Mouse (Mus musculus) liver, embryonic 14.5 days (tissue): ENCODE data around the gene Qrich2. TPM values are rescaled to one million over a fixed set of nuclear protein-coding genes. Genes with fewer than 3 reads are reported as not detected.

Experiments
- ATAC-seq: fragments of 200-750 bp; cut with Nextera tagmentation; 2 replicates; pipeline ENCODE4 v1.8.0; 2017; ENCODE audit warnings: moderate number of reproducible peaks, mild to moderate bottlenecking, moderate library complexity; ENCODE audit not compliant: insufficient read depth
- DNase-seq, 3 experiments: peaks; one replicate each; pipeline ENCODE4 v3.0.0-alpha.2; 2012 to 2013; ENCODE audit warnings: low read depth in 3 of 3, low spot score in 3 of 3
- H3K27ac ChIP-seq: fragments of 300-500 bp; sonication (generic); 2 replicates; pipeline ENCODE4 v1.5.1; 2014; ENCODE audit warnings: moderate library complexity, mild to moderate bottlenecking, control low read depth, inconsistent platforms
- H3K27me3 ChIP-seq: fragments of 300-500 bp; sonication (generic); 2 replicates; pipeline ENCODE4 v1.6.1; 2014; ENCODE audit warnings: mild to moderate bottlenecking, low read length, moderate library complexity; ENCODE audit not compliant: control insufficient read depth, insufficient read depth
- H3K36me3 ChIP-seq: fragments of 300-500 bp; sonication (generic); replicated peaks from 2 replicates; pipeline ENCODE4 v1.6.1; 2014; ENCODE audit warnings: low read depth; ENCODE audit not compliant: control insufficient read depth, insufficient read depth
- H3K4me1 ChIP-seq, 2 experiments: fragments of 200-500 bp in 1 of 2; fragments of 300-500 bp in 1 of 2; sonication (generic) in 1 of 2; replicated peaks; 2 replicates each; pipeline ENCODE4 v1.6.1; 2012 to 2014; ENCODE audit warnings: antibody characterized with exemption in 1 of 2, inconsistent platforms in 1 of 2, low read length in 1 of 2; ENCODE audit not compliant: control insufficient read depth in 2 of 2, insufficient read depth in 2 of 2
- H3K4me2 ChIP-seq: fragments of 300-500 bp; sonication (generic); 2 replicates; pipeline ENCODE4 v1.6.1; 2014; ENCODE audit warnings: low read depth, mild to moderate bottlenecking, control low read depth, moderate library complexity
- H3K4me3 ChIP-seq, 2 experiments: fragments of 200-500 bp in 1 of 2; fragments of 300-500 bp in 1 of 2; sonication (generic) in 1 of 2; 2 replicates each; pipeline ENCODE4 v1.5.1; 2012 to 2014; ENCODE audit warnings: low read depth in 2 of 2, low read length in 2 of 2, mild to moderate bottlenecking in 2 of 2, control low read depth in 1 of 2, inconsistent platforms in 1 of 2, moderate library complexity in 1 of 2; ENCODE audit not compliant: insufficient read depth in 1 of 2
- H3K9ac ChIP-seq: fragments of 300-500 bp; sonication (generic); replicated peaks from 2 replicates; pipeline ENCODE4 v1.6.1; 2014; ENCODE audit warnings: mild to moderate bottlenecking, control low read depth, moderate library complexity
- H3K9me3 ChIP-seq: fragments of 300-500 bp; sonication (generic); 2 replicates; pipeline ENCODE4 v1.6.1; 2016; ENCODE audit warnings: low read length, mixed read lengths; ENCODE audit not compliant: control insufficient read depth
- CTCF ChIP-seq: IDR thresholded peaks from 2 replicates; pipeline ENCODE4 v1.5.1; 2016; ENCODE audit warnings: antibody characterized with exemption, low read depth, control low read depth
- EP300 ChIP-seq: IDR thresholded peaks from 2 replicates; pipeline ENCODE4 v1.6.1; 2016; ENCODE audit warnings: antibody characterized with exemption, low read depth
- WGBS: fragments of 180-500 bp; shearing (Covaris S2); extraction: QIAGEN DNeasy Blood & Tissue Kit; methylation state at CpG from one replicate; pipeline ENCODE4 v1.1.7; 2014; ENCODE audit not compliant: insufficient replicate concordance; 5-methylcytosine and 5-hydroxymethylcytosine counted together
- polyA plus RNA-seq, 2 experiments: library from polyadenylated mRNA; depleted of rRNA in 1 of 2; stranded (reverse) in 1 of 2; unstranded in 1 of 2; fragments of >200 nt; fragmentation: Nextera tagmentation in 1 of 2; extraction: Ambion mirVana in 1 of 2; gene quantifications; 2 replicates each; pipeline versions ENCODE4 v1.2.1 to v1.2.3; 2012 to 2014

Qrich2 gene
- polyA plus RNA-seq, 2 experiments: 0.01 to 0.08 TPM

GRCm38 (mm10) chr11:116396276-116396933 lies 69.6 kb downstream of the Qrich2 start:
- Histone ChIP-seq H3K4me1 (peaks cover 0 to 7% of the 10 kb centered on the region in 2 experiments; a peak in 1 of 4 replicates), H3K27me3 (no peaks in the 10 kb centered on the region), H3K9me3 (no peaks in the 10 kb centered on the region), H3K4me2 (no peak overlapping the region), H3K9ac (no peak overlapping the region), H3K4me3 (no peak overlapping the region), H3K27ac (no peak overlapping the region), H3K36me3 (peaks cover 5% of the 10 kb centered on the region)
- TF ChIP-seq CTCF (no peak), EP300 (no peak)
- DNase-seq: no peak
- no peak for ATAC-seq
- 81% methylated on average over 11 of the region's 11 CpGs for WGBS

DNA sequence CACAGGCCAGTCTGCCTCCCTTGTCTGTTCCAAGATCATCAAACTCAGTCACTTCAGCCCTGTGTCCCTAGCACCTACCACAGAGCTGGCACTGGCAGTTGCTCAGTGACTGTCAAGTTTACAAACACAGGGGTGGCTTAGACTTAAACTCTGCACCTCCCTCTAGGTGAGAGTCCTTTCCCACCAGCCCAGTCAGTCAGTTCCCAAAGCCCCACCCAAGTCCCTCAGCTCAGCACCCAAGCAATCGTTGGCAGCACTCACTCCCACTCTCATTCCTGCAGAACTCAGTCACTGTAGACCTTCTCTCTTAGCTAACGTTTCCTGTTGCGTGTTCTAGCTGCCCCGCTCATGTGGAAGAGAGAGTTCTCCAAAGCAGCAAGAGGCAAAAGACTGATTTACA lies 71.3 kb downstream of the Qrich2 start:
- Histone ChIP-seq H3K9ac (peak overlapping the region; percentile 5; the same call in 1 of the 2 replicates), H3K4me2 (peak overlapping the region; percentile 38), H3K9me3 (no peaks in the 10 kb centered on the region), H3K4me3 (peak overlapping the region in 1 of 2 experiments; percentile 40; a peak in 2 of 4 replicates), H3K36me3 (peaks cover 5% of the 10 kb centered on the region), H3K4me1 (peaks cover 0 to 3% of the 10 kb centered on the region in 2 experiments; a peak in 1 of 4 replicates), H3K27ac (no peak overlapping the region; the same call in 1 of the 2 replicates), H3K27me3 (no peaks in the 10 kb centered on the region)
- ATAC-seq (peak; percentile 62; the same call in 1 of the 2 replicates), DNase-seq (no peak)
- TF ChIP-seq CTCF (no peak), EP300 (no peak)
- 77% methylated on average over 4 of the region's 4 CpGs for WGBS

Other genes starting within 250 kb of the Qrich2 start
- 0.03 and 0.09 TPM in 2 replicates for gene Evpl, start 228.2 kb downstream of the Qrich2 start, polyA plus RNA-seq (2012; rRNA removed)
- gene Evpl, start 228.2 kb downstream of the Qrich2 start, polyA plus RNA-seq (2014; fragmentation: Nextera tagmentation; extraction: Ambion mirVana): 0.04 and 0.13 TPM in 2 replicates
- 31.9 and 37.6 TPM in 2 replicates for gene Srp68, start 192.0 kb downstream of the Qrich2 start, polyA plus RNA-seq (2012; rRNA removed)
- 28.8 and 33.8 TPM in 2 replicates for gene Srp68, start 192.0 kb downstream of the Qrich2 start, polyA plus RNA-seq (2014; fragmentation: Nextera tagmentation; extraction: Ambion mirVana)
- 0.02 TPM in 1 of 2 replicates, not detected in the other for gene Galr2, start 185.3 kb downstream of the Qrich2 start, polyA plus RNA-seq (2012; rRNA removed)
- not detected in 2 replicates for gene Galr2, start 185.3 kb downstream of the Qrich2 start, polyA plus RNA-seq (2014; fragmentation: Nextera tagmentation; extraction: Ambion mirVana)
- 7.1 and 8.8 TPM in 2 replicates for gene Exoc7, start 159.0 kb downstream of the Qrich2 start, polyA plus RNA-seq (2012; rRNA removed)
- gene Exoc7, start 159.0 kb downstream of the Qrich2 start, polyA plus RNA-seq (2014; fragmentation: Nextera tagmentation; extraction: Ambion mirVana): 14.9 and 16.7 TPM in 2 replicates
- 1.2 and 1.4 TPM in 2 replicates for gene Foxj1, start 130.8 kb downstream of the Qrich2 start, polyA plus RNA-seq (2012; rRNA removed)
- 0.76 and 0.80 TPM in 2 replicates for gene Foxj1, start 130.8 kb downstream of the Qrich2 start, polyA plus RNA-seq (2014; fragmentation: Nextera tagmentation; extraction: Ambion mirVana)
- gene Rnf157, start 53.2 kb downstream of the Qrich2 start, polyA plus RNA-seq (2012; rRNA removed): 0.57 and 0.75 TPM in 2 replicates
- 0.66 and 1.2 TPM in 2 replicates for gene Rnf157, start 53.2 kb downstream of the Qrich2 start, polyA plus RNA-seq (2014; fragmentation: Nextera tagmentation; extraction: Ambion mirVana)
- 58.9 and 70.9 TPM in 2 replicates for gene Ubald2, start 32.1 kb downstream of the Qrich2 start, polyA plus RNA-seq (2012; rRNA removed)
- gene Ubald2, start 32.1 kb downstream of the Qrich2 start, polyA plus RNA-seq (2014; fragmentation: Nextera tagmentation; extraction: Ambion mirVana): 50.3 and 55.4 TPM in 2 replicates
- gene Prpsap1, start 28.0 kb upstream of the Qrich2 start, polyA plus RNA-seq (2012; rRNA removed): 19.2 and 22.2 TPM in 2 replicates
- 38.4 and 40.4 TPM in 2 replicates for gene Prpsap1, start 28.0 kb upstream of the Qrich2 start, polyA plus RNA-seq (2014; fragmentation: Nextera tagmentation; extraction: Ambion mirVana)
- 23.0 and 24.1 TPM in 2 replicates for gene Sphk1, start 64.7 kb upstream of the Qrich2 start, polyA plus RNA-seq (2012; rRNA removed)
- gene Sphk1, start 64.7 kb upstream of the Qrich2 start, polyA plus RNA-seq (2014; fragmentation: Nextera tagmentation; extraction: Ambion mirVana): 26.8 and 32.2 TPM in 2 replicates
- gene Ube2o, start 115.2 kb upstream of the Qrich2 start, polyA plus RNA-seq (2012; rRNA removed): 33.8 and 34.0 TPM in 2 replicates
- 25.9 and 32.3 TPM in 2 replicates for gene Ube2o, start 115.2 kb upstream of the Qrich2 start, polyA plus RNA-seq (2014; fragmentation: Nextera tagmentation; extraction: Ambion mirVana)
- not detected in 2 replicates for gene Aanat, start 120.2 kb upstream of the Qrich2 start, polyA plus RNA-seq (2012; rRNA removed)
- not detected in 2 replicates for gene Aanat, start 120.2 kb upstream of the Qrich2 start, polyA plus RNA-seq (2014; fragmentation: Nextera tagmentation; extraction: Ambion mirVana)
- gene Rhbdf2, start 160.8 kb upstream of the Qrich2 start, polyA plus RNA-seq (2012; rRNA removed): 8.3 and 11.1 TPM in 2 replicates
- gene Rhbdf2, start 160.8 kb upstream of the Qrich2 start, polyA plus RNA-seq (2014; fragmentation: Nextera tagmentation; extraction: Ambion mirVana): 3.8 and 5.2 TPM in 2 replicates
- gene Prcd, start 187.3 kb upstream of the Qrich2 start, polyA plus RNA-seq (2012; rRNA removed): 0.11 and 0.14 TPM in 2 replicates
- gene Prcd, start 187.3 kb upstream of the Qrich2 start, polyA plus RNA-seq (2014; fragmentation: Nextera tagmentation; extraction: Ambion mirVana): 0.19 and 0.20 TPM in 2 replicates
- gene Cygb, start 188.1 kb upstream of the Qrich2 start, polyA plus RNA-seq (2012; rRNA removed): 0.41 and 0.64 TPM in 2 replicates
- gene Cygb, start 188.1 kb upstream of the Qrich2 start, polyA plus RNA-seq (2014; fragmentation: Nextera tagmentation; extraction: Ambion mirVana): 0.44 and 0.81 TPM in 2 replicates